Mouse (Mus musculus): Measurements from ENCODE around the gene A930018P22Rik.

GRCm38 (mm10) chr2:104099946-104100345 lies 22.6 kb upstream of the A930018P22Rik start:
- TF ChIP-seq CTCF (IDR thresholded peaks at IDR 0.05; ENCODE audit: insufficient read depth, low read depth, low read length) (no peak), POLR2A (IDR thresholded peaks at IDR 0.05; ENCODE audit: insufficient read depth, low read depth, low read length) (no peak)
